Mouse (Mus musculus) thymus, adult 2 months (tissue): ENCODE results near the gene Ehd2. TPM values are rescaled to one million over a fixed set of nuclear protein-coding genes. Genes with fewer than 3 reads are reported as not detected.
A peak's percentile ranks its signal among the peaks of the same experiment; 100 is the strongest.

ENCODE experiments used
- DNase-seq: peaks from one replicate; pipeline ENCODE4 v3.0.0; 2021
- H3K27ac ChIP-seq: fragments of 200-500 bp; 2 replicates; pipeline ENCODE4 v1.5.1; 2012; ENCODE audit warnings: low read length, control low read depth; ENCODE audit not compliant: control insufficient read depth, insufficient read depth
- H3K27me3 ChIP-seq: fragments of 200-500 bp; 2 replicates; pipeline ENCODE4 v1.6.1; 2012; ENCODE audit warnings: mild to moderate bottlenecking, low read length, moderate library complexity, mixed read lengths; ENCODE audit not compliant: control insufficient read depth, insufficient read depth
- H3K36me3 ChIP-seq: fragments of 200-500 bp; 2 replicates; pipeline ENCODE4 v1.6.1; 2012; ENCODE audit warnings: mild to moderate bottlenecking, low read length, moderate library complexity; ENCODE audit not compliant: control insufficient read depth, insufficient read depth
- H3K4me1 ChIP-seq: fragments of 200-500 bp; replicated peaks from 2 replicates; pipeline ENCODE4 v1.6.1; 2012; ENCODE audit warnings: low read length; ENCODE audit not compliant: control insufficient read depth, insufficient read depth
- H3K4me3 ChIP-seq: fragments of 200-500 bp; 2 replicates; pipeline ENCODE4 v1.5.1; 2012; ENCODE audit warnings: mild to moderate bottlenecking, low read length, control low read depth, moderate library complexity; ENCODE audit not compliant: control insufficient read depth, insufficient read depth
- CTCF ChIP-seq: fragments of 200-500 bp; IDR thresholded peaks from 2 replicates; pipeline ENCODE4 v1.5.1; 2012; ENCODE audit warnings: mild to moderate bottlenecking, control low read depth, low read length, moderate library complexity, borderline replicate concordance; ENCODE audit not compliant: control insufficient read depth, poor library complexity, insufficient read depth; ENCODE audit errors: extremely low read depth
- POLR2A ChIP-seq: fragments of 200-500 bp; IDR thresholded peaks from 2 replicates; pipeline ENCODE4 v1.6.1; 2012; ENCODE audit warnings: mild to moderate bottlenecking, low read length, control low read depth, moderate library complexity; ENCODE audit not compliant: control insufficient read depth, poor library complexity, insufficient read depth; ENCODE audit errors: extremely low read depth
- whole genome bisulfite sequencing: fragments of 180-500 bp; shearing (Covaris S2); methylation state at CpG from one replicate; pipeline ENCODE4 v1.1.7; 2018; 5-methylcytosine and 5-hydroxymethylcytosine counted together
- polyA plus RNA-seq: library from polyadenylated mRNA; depleted of rRNA; stranded (reverse); fragments of >200 nt; gene quantifications from 2 replicates; pipeline ENCODE4 v1.2.3, GENCODE M21; 2012

The Ehd2 gene
- polyA plus RNA-seq, 1 experiment: 17.4 TPM

DNA sequence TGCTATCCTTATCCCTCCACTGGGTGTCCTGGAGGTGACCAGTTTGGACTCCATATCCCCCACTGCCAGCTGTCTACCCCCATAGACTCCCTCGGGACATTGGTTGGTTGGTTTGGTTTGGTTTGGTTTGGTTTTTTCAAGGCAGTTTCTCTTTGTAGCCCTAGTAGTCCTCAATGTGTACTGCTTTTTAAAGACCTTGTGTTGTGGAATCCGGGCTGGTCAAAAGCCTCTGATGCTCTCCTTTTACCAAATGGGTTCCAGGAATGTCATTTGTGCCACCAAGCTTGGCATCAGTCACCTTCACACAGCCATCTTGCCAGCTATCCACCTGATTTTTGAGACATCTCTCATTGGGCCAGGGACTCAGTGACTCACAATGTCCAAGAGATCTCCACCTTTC lies 52.6 kb downstream of the Ehd2 start:
- Histone ChIP-seq H3K4me1 (no peaks in the 10 kb centered on the region), H3K4me3 (no peak overlapping the region), H3K27ac (no peak overlapping the region), H3K36me3 (peaks cover 16% of the 10 kb centered on the region; the same call in 1 of the 2 replicates), H3K27me3 (no peaks in the 10 kb centered on the region)
- no peak for DNase-seq
- WGBS: 89% methylated on average over 2 of the region's 2 CpGs
- TF ChIP-seq CTCF (no peak), POLR2A (no peak)

DNA sequence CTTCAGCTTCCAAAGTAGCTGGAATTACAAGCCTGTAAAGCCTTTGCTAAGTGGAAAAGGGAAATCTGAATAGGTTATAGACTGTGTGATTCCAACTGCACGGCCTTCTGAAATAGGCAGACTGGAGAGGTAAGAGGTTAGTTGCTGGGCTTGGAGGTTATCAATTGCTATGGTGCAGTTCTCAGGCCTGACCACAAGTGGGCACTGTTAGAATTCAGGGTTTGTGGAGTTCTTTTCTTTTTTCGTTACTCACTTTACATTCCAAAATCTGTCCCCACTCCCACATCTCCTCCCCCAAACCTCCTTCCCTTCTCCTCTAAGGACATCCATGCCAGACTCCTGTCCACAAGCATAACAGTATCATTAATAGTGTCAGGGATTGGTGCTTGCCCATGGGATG lies 53.1 kb downstream of the Ehd2 start:
- Histone ChIP-seq H3K4me3 (no peak overlapping the region), H3K36me3 (peaks cover 15% of the 10 kb centered on the region; the same call in 1 of the 2 replicates), H3K27me3 (no peaks in the 10 kb centered on the region), H3K27ac (no peak overlapping the region), H3K4me1 (no peaks in the 10 kb centered on the region)
- TF ChIP-seq CTCF: no peak
- no peak for TF ChIP-seq POLR2A
- DNase-seq: peak; percentile 57
- 26% methylated on average over 2 of the region's 2 CpGs for WGBS

GRCm38 (mm10) chr7:15912183-15912582 lies 55.2 kb downstream of the Ehd2 start:
- DNase-seq: peak; percentile 70
- H3K27ac ChIP-seq: no peak overlapping the region
- peaks cover 5% of the 10 kb centered on the region; the same call in 1 of the 2 replicates for H3K36me3 ChIP-seq
- no peaks in the 10 kb centered on the region for H3K27me3 ChIP-seq
- WGBS: 2% methylated on average over 4 of the region's 4 CpGs
- H3K4me1 ChIP-seq: no peaks in the 10 kb centered on the region
- H3K4me3 ChIP-seq: no peak overlapping the region
- TF ChIP-seq POLR2A (no peak), CTCF (peak; percentile 81; the same call in 1 of the 2 replicates)

DNA sequence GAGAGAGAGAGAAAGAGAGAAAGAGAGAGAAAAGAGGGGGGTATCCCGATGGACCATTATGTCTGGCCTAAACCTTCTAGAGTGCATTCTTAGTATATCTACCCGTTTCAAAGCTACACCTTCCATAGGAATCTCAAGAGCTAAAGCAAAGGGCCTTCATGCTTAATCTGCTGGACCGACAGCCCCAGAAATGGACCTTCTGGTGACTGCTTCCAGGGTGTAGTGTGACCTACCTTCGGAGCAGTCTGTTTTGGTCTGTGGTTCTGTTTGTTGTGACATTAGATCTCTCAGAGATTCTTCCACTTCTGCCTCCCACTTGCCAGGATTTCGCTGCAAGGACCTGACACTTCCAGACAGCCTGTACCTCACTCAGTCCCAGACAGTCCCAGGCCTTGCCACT lies 56.8 kb downstream of the Ehd2 start:
- Histone ChIP-seq H3K36me3 (no peaks in the 10 kb centered on the region), H3K4me3 (no peak overlapping the region), H3K27ac (no peak overlapping the region), H3K4me1 (no peaks in the 10 kb centered on the region), H3K27me3 (no peaks in the 10 kb centered on the region)
- WGBS: 88% methylated on average over 5 of the region's 5 CpGs
- TF ChIP-seq POLR2A (no peak), CTCF (no peak)
- DNase-seq: no peak

GRCm38 (mm10) chr7:15907971-15908590 lies 59.3 kb downstream of the Ehd2 start:
- no peaks in the 10 kb centered on the region for H3K4me1 ChIP-seq
- H3K36me3 ChIP-seq: no peaks in the 10 kb centered on the region
- H3K27me3 ChIP-seq: no peaks in the 10 kb centered on the region
- 84% methylated on average over 8 of the region's 8 CpGs for WGBS
- H3K27ac ChIP-seq: no peak overlapping the region
- DNase-seq: no peak
- H3K4me3 ChIP-seq: no peak overlapping the region
- TF ChIP-seq POLR2A: no peak
- no peak for TF ChIP-seq CTCF

DNA sequence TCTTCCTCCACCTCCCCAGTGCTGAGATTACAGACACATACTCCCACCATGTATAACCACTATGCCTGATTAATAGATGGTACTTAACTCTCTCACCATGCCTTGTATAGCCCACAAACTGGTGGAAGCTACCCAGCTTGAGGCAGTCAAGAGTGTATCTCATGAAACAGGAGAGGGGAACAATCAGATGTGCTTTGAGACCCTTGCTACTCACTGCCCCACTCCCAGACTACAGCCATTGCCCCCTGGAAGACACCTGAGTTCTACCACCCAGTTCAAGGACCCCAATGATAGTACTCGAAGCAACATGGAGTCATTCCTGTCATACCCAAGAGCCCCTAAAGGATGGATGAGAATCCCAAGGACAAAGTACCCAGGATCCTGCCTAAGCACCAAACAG lies 60.8 kb downstream of the Ehd2 start:
- H3K27ac ChIP-seq: no peak overlapping the region
- H3K36me3 ChIP-seq: no peaks in the 10 kb centered on the region
- TF ChIP-seq CTCF (no peak), POLR2A (no peak)
- no peaks in the 10 kb centered on the region for H3K4me1 ChIP-seq
- no peaks in the 10 kb centered on the region for H3K27me3 ChIP-seq
- no peak for DNase-seq
- WGBS: 87% methylated on average over 1 of the region's 1 CpGs
- H3K4me3 ChIP-seq: no peak overlapping the region

DNA sequence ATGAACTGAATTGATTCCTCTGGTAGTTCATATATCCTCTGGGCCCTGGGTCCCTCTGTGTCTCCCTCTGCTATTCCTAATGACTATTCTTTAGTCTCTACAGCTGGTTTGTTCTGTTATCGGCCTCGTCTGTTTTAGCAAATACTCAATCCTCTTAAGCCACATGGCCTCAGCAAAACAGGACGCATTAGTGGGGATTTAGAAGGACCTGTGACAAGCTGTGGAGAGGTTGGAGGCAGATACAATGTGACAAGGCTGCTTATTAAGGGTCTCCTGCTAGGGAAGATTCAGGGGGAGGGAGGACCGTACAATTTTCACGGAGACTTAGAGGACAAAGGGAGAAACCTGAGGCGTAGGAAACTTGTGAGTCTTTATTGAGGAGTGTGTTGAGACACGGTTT lies 61.5 kb downstream of the Ehd2 start:
- Histone ChIP-seq H3K36me3 (no peaks in the 10 kb centered on the region), H3K4me3 (no peak overlapping the region), H3K4me1 (no peaks in the 10 kb centered on the region), H3K27ac (no peak overlapping the region), H3K27me3 (no peaks in the 10 kb centered on the region)
- no peak for DNase-seq
- TF ChIP-seq CTCF (no peak), POLR2A (no peak)
- 92% methylated on average over 7 of the region's 7 CpGs for WGBS
